Mouse (Mus musculus) heart, embryonic 14.5 days (tissue): Measurements from ENCODE around the gene Rpgrip1l. TPM values are rescaled to one million over a fixed set of nuclear protein-coding genes. Genes with fewer than 3 reads are reported as not detected.

Source experiments
- ATAC-seq: fragments of 200-750 bp; cut with Nextera tagmentation; 2 replicates; pipeline ENCODE4 v1.8.0; 2017; ENCODE audit warnings: low read depth, moderate TSS enrichment; ENCODE audit not compliant: insufficient number of reproducible peaks, insufficient read depth, low FRiP score
- H3K27ac ChIP-seq, 2 experiments: fragments of 200-500 bp in 1 of 2; fragments of 300-500 bp in 1 of 2; sonication (generic) in 1 of 2; replicated peaks in 1 of 2; 2 replicates each; pipeline ENCODE4 v1.5.1; 2012 to 2014; ENCODE audit warnings: low read depth in 2 of 2, low read length in 2 of 2, control low read depth in 1 of 2, mild to moderate bottlenecking in 1 of 2, mixed read lengths in 1 of 2; ENCODE audit not compliant: control insufficient read depth in 1 of 2, insufficient read depth in 1 of 2
- H3K27me3 ChIP-seq: fragments of 300-500 bp; sonication (generic); 2 replicates; pipeline ENCODE4 v1.6.1; 2014; ENCODE audit warnings: mild to moderate bottlenecking, low read length, control low read depth; ENCODE audit not compliant: control insufficient read depth, insufficient read depth
- H3K36me3 ChIP-seq: fragments of 300-500 bp; sonication (generic); 2 replicates; pipeline ENCODE4 v1.6.1; 2014; ENCODE audit warnings: mild to moderate bottlenecking, control low read depth, low read length, mixed read lengths; ENCODE audit not compliant: control insufficient read depth, insufficient read depth
- H3K4me1 ChIP-seq, 2 experiments: fragments of 200-500 bp in 1 of 2; fragments of 300-500 bp in 1 of 2; sonication (generic) in 1 of 2; 2 replicates each; pipeline ENCODE4 v1.6.1; 2012 to 2014; ENCODE audit warnings: low read length in 2 of 2, control low read depth in 1 of 2, mixed read lengths in 1 of 2; ENCODE audit not compliant: control insufficient read depth in 2 of 2, insufficient read depth in 2 of 2
- H3K4me2 ChIP-seq: fragments of 300-500 bp; sonication (generic); 2 replicates; pipeline ENCODE4 v1.6.1; 2014; ENCODE audit warnings: mild to moderate bottlenecking, low read length
- H3K4me3 ChIP-seq, 2 experiments: fragments of 200-500 bp in 1 of 2; fragments of 300-500 bp in 1 of 2; sonication (generic) in 1 of 2; 2 replicates each; pipeline ENCODE4 v1.5.1; 2012 to 2014; ENCODE audit warnings: low read length in 2 of 2, mild to moderate bottlenecking in 2 of 2, control low read depth in 1 of 2, low read depth in 1 of 2, moderate library complexity in 1 of 2; ENCODE audit not compliant: control insufficient read depth in 1 of 2, insufficient read depth in 1 of 2
- H3K9ac ChIP-seq: fragments of 300-500 bp; sonication (generic); 2 replicates; pipeline ENCODE4 v1.6.1; 2014; ENCODE audit warnings: mild to moderate bottlenecking, low read length
- H3K9me3 ChIP-seq: fragments of 300-500 bp; sonication (generic); 2 replicates; pipeline ENCODE4 v1.6.1; 2016; ENCODE audit warnings: low read length, control low read depth; ENCODE audit not compliant: control insufficient read depth
- WGBS: fragments of 180-500 bp; shearing (Covaris S2); extraction: QIAGEN DNeasy Blood & Tissue Kit; methylation state at CpG from one replicate; pipeline ENCODE4 v1.1.7; 2014; 5-methylcytosine and 5-hydroxymethylcytosine counted together
- polyA plus RNA-seq: library from polyadenylated mRNA; unstranded; fragments of >200 nt; fragmentation: Nextera tagmentation; extraction: Ambion mirVana; gene quantifications from 2 replicates; pipeline ENCODE4 v1.2.1, GENCODE M21; 2014

Gene Rpgrip1l
- polyA plus RNA-seq, 1 experiment from 2014 or later, result 9.9 TPM

DNA sequence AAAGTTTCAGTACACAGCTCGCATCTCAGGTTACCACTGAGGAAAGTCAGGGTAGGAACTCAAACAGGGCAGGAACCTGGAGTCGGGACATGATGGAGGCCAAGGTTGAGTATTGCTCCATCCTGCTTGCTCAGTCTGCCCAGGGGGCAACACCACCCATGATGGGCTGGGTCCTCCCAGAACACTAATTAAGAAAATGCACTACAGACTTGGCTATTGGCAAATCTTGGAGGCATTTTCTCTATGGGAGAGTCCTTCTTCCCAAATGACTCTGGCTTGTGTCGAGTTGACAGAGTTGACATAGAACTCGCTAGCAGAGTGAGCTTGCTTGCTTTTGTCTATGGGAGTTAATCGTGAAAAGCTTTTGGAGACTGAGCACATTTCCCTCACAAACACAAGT, 120.1 kb downstream of the Rpgrip1l start:
- Histone ChIP-seq H3K4me1 (peaks cover 3 to 8% of the 10 kb centered on the region in 2 experiments; a peak in 2 of 4 replicates), H3K4me3 (no peak overlapping the region), H3K4me2 (no peak overlapping the region), H3K9ac (no peak overlapping the region), H3K9me3 (no peaks in the 10 kb centered on the region), H3K36me3 (no peaks in the 10 kb centered on the region), H3K27ac (no peak overlapping the region), H3K27me3 (peaks cover 7% of the 10 kb centered on the region; the same call in 1 of the 2 replicates)
- WGBS, result 73% methylated on average over 5 of the region's 5 CpGs
- no peak for ATAC-seq

DNA sequence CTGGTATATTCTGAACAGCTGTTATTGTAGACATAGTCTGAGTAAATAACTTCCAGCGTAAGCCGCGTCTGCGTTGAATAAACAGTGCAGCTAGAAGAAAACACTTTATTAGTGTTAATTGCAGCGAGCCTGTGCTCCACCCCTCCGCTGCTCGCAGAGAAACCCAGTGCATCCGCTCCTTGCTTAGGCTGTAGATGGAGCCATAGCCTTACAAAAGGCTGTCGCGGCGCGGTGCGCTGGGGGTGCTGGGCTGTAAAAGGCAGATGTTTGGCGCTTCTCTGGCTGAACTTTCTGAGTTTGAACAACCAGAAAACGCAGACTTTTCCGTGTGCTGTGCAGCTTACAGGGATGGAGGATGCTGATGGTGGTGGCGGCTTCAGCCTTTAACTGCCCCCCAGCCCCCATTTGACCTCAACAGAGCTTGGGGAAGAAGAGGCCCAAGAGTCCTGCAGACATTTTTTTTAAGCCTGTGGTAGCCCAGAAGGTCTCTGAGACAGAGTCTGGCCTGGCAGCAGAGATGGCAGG, 122.2 kb downstream of the Rpgrip1l start:
- Histone ChIP-seq H3K9me3 (no peaks in the 10 kb centered on the region), H3K4me3 (peak overlapping the region in 1 of 2 experiments; percentile 7; a peak in 1 of 4 replicates)

DNA sequence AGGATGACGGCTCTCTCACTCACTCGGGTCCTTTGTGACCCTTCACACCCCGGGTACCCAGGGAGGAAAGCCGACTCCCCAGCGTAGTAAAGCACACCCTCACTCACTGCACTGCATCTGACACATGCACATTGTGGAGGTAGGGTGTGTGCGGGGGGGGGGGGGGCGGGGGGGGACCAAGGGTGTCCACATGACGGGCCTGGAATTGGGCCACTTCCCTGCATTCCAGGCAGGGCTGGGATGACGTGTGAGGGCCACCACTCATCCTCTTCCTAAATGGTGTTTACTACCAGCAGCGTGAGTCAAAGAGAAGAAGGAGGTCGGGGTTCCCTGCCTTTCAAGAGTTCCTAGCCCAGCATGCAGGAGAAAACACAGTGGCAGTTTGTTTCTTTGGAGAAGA, 124.9 kb downstream of the Rpgrip1l start:
- no peak overlapping the region for H3K9ac ChIP-seq
- peaks cover 7% of the 10 kb centered on the region; the same call in 1 of the 2 replicates for H3K27me3 ChIP-seq
- no peak overlapping the region for H3K4me2 ChIP-seq
- 62% methylated on average over 9 of the region's 11 CpGs for WGBS
- no peaks in the 10 kb centered on the region for H3K36me3 ChIP-seq
- ATAC-seq, result no peak
- no peak overlapping the region for H3K27ac ChIP-seq
- H3K4me3 ChIP-seq, result no peak overlapping the region
- H3K4me1 ChIP-seq, result peaks cover 0 to 2% of the 10 kb centered on the region in 2 experiments; a peak in 1 of 4 replicates
- H3K9me3 ChIP-seq, result no peaks in the 10 kb centered on the region

More for the DNA sequence above, 122.2 kb downstream of the Rpgrip1l start:
- Histone ChIP-seq H3K4me2 (peak overlapping the region; percentile 53), H3K36me3 (no peaks in the 10 kb centered on the region), H3K9ac (no peak overlapping the region; the same call in 1 of the 2 replicates), H3K27ac (no peak overlapping the region), H3K27me3 (peaks cover 7% of the 10 kb centered on the region; the same call in 1 of the 2 replicates), H3K4me1 (peaks cover 0 to 2% of the 10 kb centered on the region in 2 experiments; a peak in 1 of 4 replicates)
- peak; percentile 64; the same call in 1 of the 2 replicates for ATAC-seq
- WGBS, result 7% methylated on average over 17 of the region's 17 CpGs

- H3K4me3 ChIP-seq, result no peak overlapping the region
- H3K4me1 ChIP-seq, result peaks cover 0 to 2% of the 10 kb centered on the region in 2 experiments; a peak in 1 of 4 replicates
- no peaks in the 10 kb centered on the region for H3K36me3 ChIP-seq
- H3K4me2 ChIP-seq, result no peak overlapping the region
- 77% methylated on average over 12 of the region's 12 CpGs for WGBS
- peaks cover 7% of the 10 kb centered on the region; the same call in 1 of the 2 replicates for H3K27me3 ChIP-seq
- H3K9me3 ChIP-seq, result no peaks in the 10 kb centered on the region
- H3K9ac ChIP-seq, result no peak overlapping the region
- ATAC-seq, result no peak
- no peak overlapping the region for H3K27ac ChIP-seq
Observed at GRCm38 (mm10) chr8:91186372-91186771, 126.7 kb downstream of the Rpgrip1l start.

GRCm38 (mm10) chr8:91177708-91178107, 135.4 kb downstream of the Rpgrip1l start:
- no peak overlapping the region for H3K4me3 ChIP-seq
- no peak overlapping the region for H3K9ac ChIP-seq
- H3K36me3 ChIP-seq, result no peaks in the 10 kb centered on the region
- H3K27me3 ChIP-seq, result no peaks in the 10 kb centered on the region
- WGBS, result no CpG with 5 or more reads among the region's 1 CpGs
- no peaks in the 10 kb centered on the region for H3K4me1 ChIP-seq
- no peak overlapping the region for H3K4me2 ChIP-seq
- H3K9me3 ChIP-seq, result no peaks in the 10 kb centered on the region
- no peak for ATAC-seq
- no peak overlapping the region for H3K27ac ChIP-seq

- H3K27me3 ChIP-seq, result no peaks in the 10 kb centered on the region
- ATAC-seq, result no peak
- H3K9me3 ChIP-seq, result no peaks in the 10 kb centered on the region
- no peak overlapping the region for H3K4me3 ChIP-seq
- WGBS, result 72% methylated on average over 14 of the region's 14 CpGs
- no peaks in the 10 kb centered on the region for H3K4me1 ChIP-seq
- no peak overlapping the region for H3K27ac ChIP-seq
- H3K4me2 ChIP-seq, result no peak overlapping the region
- H3K9ac ChIP-seq, result no peak overlapping the region
- H3K36me3 ChIP-seq, result no peaks in the 10 kb centered on the region
Observed at GRCm38 (mm10) chr8:91176176-91176575, 136.9 kb downstream of the Rpgrip1l start.

DNA sequence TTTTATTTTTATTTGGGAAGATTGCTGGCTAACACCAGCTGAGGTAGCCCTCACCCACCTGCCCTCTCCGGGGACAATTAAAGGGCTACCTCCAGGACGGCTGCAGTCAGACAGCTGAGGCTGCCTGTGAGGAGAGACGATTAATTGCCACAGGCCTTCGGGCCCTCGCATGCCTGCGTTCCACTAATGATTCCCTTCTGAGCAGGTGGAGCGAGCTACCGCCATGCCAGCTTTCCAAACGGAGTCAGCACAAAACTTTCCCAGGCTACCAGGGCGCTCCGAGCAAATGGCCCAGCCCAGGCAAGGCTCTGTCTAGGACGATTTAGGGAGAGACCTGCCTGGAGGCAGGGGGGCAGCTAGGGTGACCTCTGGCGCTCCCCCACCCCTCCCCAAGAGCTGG, 141.5 kb downstream of the Rpgrip1l start:
- H3K9ac ChIP-seq, result no peak overlapping the region
- no peaks in the 10 kb centered on the region for H3K27me3 ChIP-seq
- no peaks in the 10 kb centered on the region for H3K4me1 ChIP-seq
- ATAC-seq, result no peak
- H3K4me2 ChIP-seq, result no peak overlapping the region
- no peak overlapping the region for H3K4me3 ChIP-seq
- no peaks in the 10 kb centered on the region for H3K9me3 ChIP-seq
- H3K36me3 ChIP-seq, result no peaks in the 10 kb centered on the region
- H3K27ac ChIP-seq, result no peak overlapping the region
- WGBS, result 78% methylated on average over 13 of the region's 13 CpGs

DNA sequence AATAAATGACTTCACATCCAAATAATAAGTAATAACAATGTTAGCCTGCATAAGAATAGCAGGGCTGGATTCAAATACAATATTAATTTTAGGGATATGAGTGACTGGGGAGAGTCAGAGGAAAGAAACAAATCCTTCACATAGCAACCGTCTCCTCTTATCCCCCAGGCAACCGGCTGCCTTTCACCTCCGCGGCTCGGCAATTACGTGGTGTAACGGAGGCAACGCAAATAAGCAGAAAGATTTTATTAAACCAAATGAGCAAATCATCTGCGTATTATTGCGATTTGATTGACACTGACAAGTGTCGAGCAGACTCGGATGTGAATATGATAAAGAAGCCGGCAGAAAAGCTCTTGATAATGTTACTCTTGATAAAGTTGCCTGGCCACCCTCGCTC, 142.1 kb downstream of the Rpgrip1l start:
- H3K4me3 ChIP-seq, result no peak overlapping the region
- no peaks in the 10 kb centered on the region for H3K9me3 ChIP-seq
- no peaks in the 10 kb centered on the region for H3K27me3 ChIP-seq
- no peak overlapping the region for H3K4me2 ChIP-seq
- no peaks in the 10 kb centered on the region for H3K4me1 ChIP-seq
- 74% methylated on average over 14 of the region's 14 CpGs for WGBS
- H3K27ac ChIP-seq, result no peak overlapping the region
- H3K9ac ChIP-seq, result no peak overlapping the region
- H3K36me3 ChIP-seq, result no peaks in the 10 kb centered on the region
- ATAC-seq, result no peak
